Mouse (Mus musculus) ES-E14 (cell line): ENCODE results near the gene Cd6.

Experiments
- CHD2 ChIP-seq: IDR thresholded peaks from 2 replicates; pipeline ENCODE4 v1.6.1; 2014; ENCODE audit warnings: mild to moderate bottlenecking, low read depth, low read length, inconsistent platforms
- ZC3H11A ChIP-seq: IDR thresholded peaks from 2 replicates; pipeline ENCODE4 v1.6.1; 2012; ENCODE audit warnings: low read depth, mild to moderate bottlenecking, inconsistent platforms, low read length, borderline replicate concordance
- ZNF384 ChIP-seq: IDR thresholded peaks from 2 replicates; pipeline ENCODE4 v1.6.1; 2012; ENCODE audit warnings: low read depth, low read length, inconsistent platforms

- TF ChIP-seq CHD2 (no peak), ZNF384 (no peak), ZC3H11A (no peak)
These were observed 13.4 kb downstream of the Cd6 start for GRCm38 (mm10) chr19:10816462-10816861.
